Mouse (Mus musculus) stomach, embryonic 16.5 days (tissue): ENCODE data around the gene 1700042G07Rik. TPM values are rescaled to one million over a fixed set of nuclear protein-coding genes. Genes with fewer than 3 reads are reported as not detected.

Source experiments
- ATAC-seq: fragments of 200-750 bp; cut with Nextera tagmentation; 2 replicates; pipeline ENCODE4 v1.8.0; 2017; ENCODE audit warnings: moderate number of reproducible peaks, moderate TSS enrichment; ENCODE audit not compliant: insufficient read depth, low FRiP score
- H3K27ac ChIP-seq: fragments of 300-500 bp; sonication (generic); 2 replicates; pipeline ENCODE4 v1.5.1; 2014; ENCODE audit warnings: low read length
- H3K27me3 ChIP-seq: fragments of 300-500 bp; sonication (generic); 2 replicates; pipeline ENCODE4 v1.6.1; 2014; ENCODE audit warnings: low read length, control low read depth, mixed read lengths; ENCODE audit not compliant: control insufficient read depth, insufficient read depth
- H3K36me3 ChIP-seq: fragments of 300-500 bp; sonication (generic); 2 replicates; pipeline ENCODE4 v1.6.1; 2014; ENCODE audit warnings: low read length; ENCODE audit not compliant: control insufficient read depth, insufficient read depth
- H3K4me1 ChIP-seq: fragments of 300-500 bp; sonication (generic); 2 replicates; pipeline ENCODE4 v1.6.1; 2014; ENCODE audit warnings: low read length, control low read depth, mixed read lengths; ENCODE audit not compliant: control insufficient read depth, insufficient read depth
- H3K4me2 ChIP-seq: fragments of 300-500 bp; sonication (generic); 2 replicates; pipeline ENCODE4 v1.6.1; 2014; ENCODE audit warnings: low read depth, low read length, mixed read lengths
- H3K4me3 ChIP-seq: fragments of 300-500 bp; sonication (generic); replicated peaks from 2 replicates; pipeline ENCODE4 v1.5.1; 2014; ENCODE audit warnings: mild to moderate bottlenecking, low read length
- H3K9ac ChIP-seq: fragments of 300-500 bp; sonication (generic); 2 replicates; pipeline ENCODE4 v1.6.1; 2014; ENCODE audit warnings: low read length
- H3K9me3 ChIP-seq: fragments of 300-500 bp; sonication (generic); replicated peaks from 2 replicates; pipeline ENCODE4 v1.6.1; 2016; ENCODE audit warnings: low read length, control low read depth; ENCODE audit not compliant: control insufficient read depth
- WGBS: fragments of 180-500 bp; shearing (Covaris S2); extraction: QIAGEN DNeasy Blood & Tissue Kit; methylation state at CpG from one replicate; pipeline ENCODE4 v1.1.7; 2014; 5-methylcytosine and 5-hydroxymethylcytosine counted together
- polyA plus RNA-seq: library from polyadenylated mRNA; unstranded; fragments of >200 nt; fragmentation: Nextera tagmentation; extraction: Ambion mirVana; gene quantifications from 2 replicates; pipeline ENCODE4 v1.2.1, GENCODE M21; 2015

The 1700042G07Rik gene
- polyA plus RNA-seq, 1 experiment from 2014 or later = not detected

GRCm38 (mm10) chr4:116152702-116153101 lies 20.5 kb upstream of the 1700042G07Rik start:
- H3K9ac ChIP-seq = no peak overlapping the region
- no peaks in the 10 kb centered on the region for H3K9me3 ChIP-seq
- H3K27ac ChIP-seq = no peak overlapping the region
- WGBS = 89% methylated on average over 15 of the region's 15 CpGs
- no peaks in the 10 kb centered on the region for H3K27me3 ChIP-seq
- H3K4me3 ChIP-seq = no peak overlapping the region
- peaks cover 13% of the 10 kb centered on the region for H3K4me1 ChIP-seq
- peaks cover 21% of the 10 kb centered on the region; the same call in 1 of the 2 replicates for H3K36me3 ChIP-seq
- no peak overlapping the region for H3K4me2 ChIP-seq
- ATAC-seq = no peak

GRCm38 (mm10) chr4:116157882-116158281 lies 15.3 kb upstream of the 1700042G07Rik start:
- 90% methylated on average over 2 of the region's 2 CpGs for WGBS
- H3K4me1 ChIP-seq = no peaks in the 10 kb centered on the region
- H3K4me3 ChIP-seq = no peak overlapping the region
- ATAC-seq = no peak
- H3K9ac ChIP-seq = no peak overlapping the region
- peaks cover 26% of the 10 kb centered on the region; the same call in 1 of the 2 replicates for H3K36me3 ChIP-seq
- no peaks in the 10 kb centered on the region for H3K27me3 ChIP-seq
- no peaks in the 10 kb centered on the region for H3K9me3 ChIP-seq
- H3K4me2 ChIP-seq = no peak overlapping the region
- no peak overlapping the region for H3K27ac ChIP-seq

GRCm38 (mm10) chr4:116159912-116160311 lies 13.3 kb upstream of the 1700042G07Rik start:
- Histone ChIP-seq H3K4me1 (no peaks in the 10 kb centered on the region), H3K4me2 (no peak overlapping the region), H3K36me3 (peaks cover 26% of the 10 kb centered on the region; the same call in 1 of the 2 replicates), H3K9ac (no peak overlapping the region), H3K9me3 (no peaks in the 10 kb centered on the region), H3K4me3 (no peak overlapping the region), H3K27me3 (no peaks in the 10 kb centered on the region), H3K27ac (no peak overlapping the region)
- 71% methylated on average over 3 of the region's 3 CpGs for WGBS
- no peak for ATAC-seq

GRCm38 (mm10) chr4:116160769-116161168 lies 12.4 kb upstream of the 1700042G07Rik start:
- WGBS = 67% methylated on average over 3 of the region's 3 CpGs
- Histone ChIP-seq H3K4me1 (no peaks in the 10 kb centered on the region), H3K4me3 (no peak overlapping the region), H3K9ac (no peak overlapping the region), H3K36me3 (peaks cover 18% of the 10 kb centered on the region; the same call in 1 of the 2 replicates), H3K27me3 (no peaks in the 10 kb centered on the region), H3K4me2 (no peak overlapping the region), H3K9me3 (no peaks in the 10 kb centered on the region), H3K27ac (no peak overlapping the region)
- ATAC-seq = no peak

- WGBS = 75% methylated on average over 4 of the region's 4 CpGs
- Histone ChIP-seq H3K4me1 (no peaks in the 10 kb centered on the region), H3K4me2 (no peak overlapping the region), H3K4me3 (no peak overlapping the region), H3K36me3 (peaks cover 5% of the 10 kb centered on the region; the same call in 1 of the 2 replicates), H3K27me3 (no peaks in the 10 kb centered on the region), H3K27ac (no peak overlapping the region), H3K9me3 (no peaks in the 10 kb centered on the region), H3K9ac (no peak overlapping the region)
- ATAC-seq = no peak
Measured at GRCm38 (mm10) chr4:116162142-116162541, 11.0 kb upstream of the 1700042G07Rik start.

GRCm38 (mm10) chr4:116164759-116165554 lies 8.2 kb upstream of the 1700042G07Rik start:
- Histone ChIP-seq H3K36me3 (no peaks in the 10 kb centered on the region), H3K4me3 (no peak overlapping the region), H3K4me1 (no peaks in the 10 kb centered on the region), H3K27ac (peak overlapping the region; percentile 87), H3K9me3 (no peaks in the 10 kb centered on the region), H3K9ac (0 out of 2 replicates have a peak overlapping the region, but pooled peaks have one; percentile 11), H3K4me2 (peak overlapping the region; percentile 16; the same call in 1 of the 2 replicates), H3K27me3 (no peaks in the 10 kb centered on the region)
- peak; percentile 60; the same call in 1 of the 2 replicates for ATAC-seq
- WGBS = 66% methylated on average over 2 of the region's 2 CpGs

- no peaks in the 10 kb centered on the region for H3K9me3 ChIP-seq
- H3K27me3 ChIP-seq = no peaks in the 10 kb centered on the region
- H3K4me1 ChIP-seq = no peaks in the 10 kb centered on the region
- no peak overlapping the region for H3K9ac ChIP-seq
- peak overlapping the region; percentile 38 for H3K4me2 ChIP-seq
- peak overlapping the region; percentile 87 for H3K27ac ChIP-seq
- peak overlapping the region; percentile 9; the same call in 1 of the 2 replicates for H3K4me3 ChIP-seq
- 38% methylated on average over 8 of the region's 8 CpGs for WGBS
- H3K36me3 ChIP-seq = no peaks in the 10 kb centered on the region
- peak; percentile 54; the same call in 1 of the 2 replicates for ATAC-seq
Measured at GRCm38 (mm10) chr4:116165708-116166407, 7.3 kb upstream of the 1700042G07Rik start.

GRCm38 (mm10) chr4:116167404-116167803 lies 5.8 kb upstream of the 1700042G07Rik start, which contains the start of gene Tspan1:
Gene Tspan1 (minus strand): TSS chr4:116167601.
- peak; percentile 56 for ATAC-seq
- Histone ChIP-seq H3K4me2 (peak within 1 kb of the TSS; percentile 38), H3K27ac (peak within 1 kb of the TSS; percentile 64)

More at GRCm38 (mm10) chr4:116167404-116167803, 5.8 kb upstream of the 1700042G07Rik start, which contains the start of gene Tspan1:
- Histone ChIP-seq H3K9ac (peak within 1 kb of the TSS; percentile 43), H3K36me3 (no peaks in the 10 kb centered on the region), H3K27me3 (no peaks in the 10 kb centered on the region), H3K4me3 (peak within 1 kb of the TSS; percentile 24), H3K4me1 (no peaks in the 10 kb centered on the region), H3K9me3 (no peaks in the 10 kb centered on the region)
- WGBS = 25% methylated on average over 7 of the region's 7 CpGs
